Mouse (Mus musculus) kidney, adult 10 weeks (tissue): ENCODE results near the gene Cr1l. TPM values are rescaled to one million over a fixed set of nuclear protein-coding genes. Genes with fewer than 3 reads are reported as not detected.

Experiments
- polyA plus RNA-seq: library from polyadenylated mRNA; stranded (reverse); fragments of 350-450 nt; fragmentation: Illumina TruSeq; extraction: RNeasy Lipid Tissue Mini Kit (QIAGEN cat#74804); gene quantifications from one replicate; pipeline ENCODE4 v1.2.3, GENCODE M21; 2014; ENCODE audit warnings: low read depth, low replicate concordance

The Cr1l gene
- polyA plus RNA-seq: 178 TPM

DNA sequence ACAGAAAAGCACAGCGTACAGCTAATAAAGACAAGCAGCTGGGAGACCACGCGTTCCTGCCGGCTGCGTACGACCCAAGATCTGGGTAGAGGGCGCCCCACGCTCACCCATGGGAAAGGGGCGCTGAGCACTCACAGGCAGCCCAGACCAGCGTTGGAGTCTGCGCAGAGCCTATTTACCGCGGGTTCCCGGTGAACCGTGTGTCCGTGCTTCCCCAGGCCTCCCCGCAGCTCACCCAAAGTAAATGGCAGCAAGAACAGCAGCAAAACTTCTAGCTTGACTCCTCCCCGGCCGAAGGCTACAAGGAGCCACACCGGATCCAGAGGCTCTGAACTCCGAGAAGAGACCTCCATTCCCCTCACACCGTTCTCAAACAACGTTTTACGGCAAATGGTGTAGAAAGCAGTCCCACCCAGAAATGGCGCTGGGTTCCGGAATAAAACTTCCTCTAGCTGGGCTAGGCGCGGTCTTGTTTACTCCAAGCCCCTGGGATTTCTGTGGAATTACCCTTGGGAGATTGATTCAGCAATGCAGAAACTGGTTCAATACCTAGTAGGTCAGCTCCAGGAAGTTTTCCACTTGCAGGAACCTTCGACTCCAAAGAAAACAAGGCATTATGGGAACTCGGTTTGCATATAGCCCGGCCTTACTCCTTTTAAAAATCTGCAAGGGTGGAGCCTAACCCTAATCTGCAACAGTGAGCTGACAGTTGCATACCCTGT is at the start of gene Cr1l:
Gene Cr1l, minus strand, starts transcription at position 634 of the 722 bp plus-strand sequence.

DNA sequence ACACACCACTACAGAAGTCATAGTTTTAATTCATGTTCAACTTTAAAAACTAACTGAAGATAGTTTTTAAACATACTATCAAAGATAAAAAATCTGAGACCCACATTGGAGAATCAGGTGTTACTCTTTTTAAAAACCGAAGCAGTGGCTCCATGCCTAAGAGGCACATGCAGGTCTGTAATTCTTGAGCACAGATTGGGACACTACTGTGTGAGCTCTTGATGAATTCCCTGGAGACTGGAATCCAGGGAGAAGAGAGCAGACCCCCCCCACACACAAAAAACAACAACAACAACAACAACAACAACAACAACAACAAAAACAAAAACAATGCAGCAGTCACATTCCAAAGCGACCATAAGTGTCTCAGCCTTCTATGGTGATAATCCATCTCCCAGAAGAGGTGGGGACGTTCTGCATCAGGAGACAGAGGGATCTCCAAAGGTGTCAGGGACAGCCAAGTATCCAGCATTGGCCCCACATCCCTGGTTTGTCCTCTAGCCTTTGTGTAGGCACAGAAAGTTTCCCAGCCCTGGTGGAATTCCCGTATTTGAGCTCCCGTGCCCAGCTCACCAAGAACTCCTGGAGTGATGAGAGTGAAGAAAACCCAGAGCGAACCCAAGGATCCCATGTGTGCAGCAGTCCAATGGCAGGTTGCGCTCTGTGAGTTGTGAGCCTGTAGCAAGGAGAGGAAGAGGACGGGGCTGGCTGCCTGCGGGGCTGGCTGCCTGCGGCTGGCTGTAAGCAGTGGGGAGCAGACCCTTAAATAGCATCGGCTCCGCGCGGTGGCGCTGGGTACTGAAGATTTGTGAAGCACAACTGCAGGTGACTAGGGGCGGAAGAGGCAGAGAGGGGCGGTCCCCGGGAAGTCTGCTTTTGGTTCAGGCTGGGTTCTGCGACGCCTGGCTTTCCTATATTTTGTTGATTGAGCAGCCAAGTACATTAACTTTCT is 44.9 kb upstream of the Cr1l start, which contains the start of gene Cr2:
Gene Cr2, minus strand, starts transcription at position 737 of the 952 bp plus-strand sequence.

DNA sequence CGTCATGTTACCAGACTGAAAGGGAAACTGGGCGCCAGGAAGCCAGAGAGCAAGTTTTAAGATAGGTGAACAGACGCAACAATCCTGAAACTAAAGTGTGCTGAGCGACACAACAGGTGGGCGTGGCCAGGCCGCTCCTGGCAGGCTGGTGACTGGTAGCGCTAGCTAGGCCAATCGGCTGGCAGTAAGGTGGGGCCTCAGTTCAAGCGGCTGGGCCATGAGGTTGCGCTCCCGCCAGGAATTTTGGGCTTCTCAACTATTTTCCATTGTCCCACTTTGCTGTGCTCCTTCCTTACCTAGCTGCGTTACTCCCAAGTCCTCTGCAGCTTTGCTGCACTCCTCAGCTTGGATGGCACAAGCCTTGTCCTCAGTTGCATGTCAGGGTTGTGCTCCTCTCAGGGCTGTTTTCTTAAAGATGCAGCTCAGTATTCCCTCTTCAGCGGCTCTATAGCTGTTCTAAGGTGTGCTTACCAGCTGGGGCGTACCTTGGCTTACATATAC is 39.1 kb downstream of the Cr1l start, which contains the start of gene Cd46:
Gene Cd46, minus strand, starts transcription at position 30 of the 501 bp plus-strand sequence.

Other genes with a start within 250 kb of the Cr1l start
- 63.9 TPM for gene Cd34, start 192.8 kb downstream of the Cr1l start, polyA plus RNA-seq
- 3.0 TPM for gene Cd46, start 39.3 kb downstream of the Cr1l start, polyA plus RNA-seq
- 4.6 TPM for gene Cr2, start 45.1 kb upstream of the Cr1l start, polyA plus RNA-seq